Mouse (Mus musculus): ENCODE data around the gene Dennd4b. TPM values are rescaled to one million over a fixed set of nuclear protein-coding genes. Genes with fewer than 3 reads are reported as not detected.

Gene Dennd4b
- polyA plus RNA-seq, 1 experiment, result 163 TPM

- peaks cover 2% of the 10 kb centered on the region; the same call in 1 of the 2 replicates for H3K4me1 ChIP-seq (replicated peaks; ENCODE audit: control insufficient read depth, insufficient read depth, low read length)
- TF ChIP-seq POLR2A (IDR thresholded peaks at IDR 0.05; ENCODE audit: control insufficient read depth, extremely low read depth, insufficient read depth, low read length, poor library complexity) (no peak), CTCF (IDR thresholded peaks at IDR 0.05; ENCODE audit: borderline replicate concordance, control insufficient read depth, extremely low read depth, insufficient read depth, low read length, poor library complexity) (no peak)
- no peak for DNase-seq
- no peaks in the 10 kb centered on the region for H3K36me3 ChIP-seq (ENCODE audit: control insufficient read depth, insufficient read depth, low read length)
- H3K4me3 ChIP-seq (ENCODE audit: control insufficient read depth, insufficient read depth, low read length), result no peak overlapping the region
- no peaks in the 10 kb centered on the region for H3K27me3 ChIP-seq (ENCODE audit: control insufficient read depth, insufficient read depth, low read length)
- no peak overlapping the region for H3K27ac ChIP-seq (ENCODE audit: control insufficient read depth, insufficient read depth, low read length)
These were observed 44.6 kb downstream of the Dennd4b start for GRCm38 (mm10) chr3:90309589-90309988.

DNA sequence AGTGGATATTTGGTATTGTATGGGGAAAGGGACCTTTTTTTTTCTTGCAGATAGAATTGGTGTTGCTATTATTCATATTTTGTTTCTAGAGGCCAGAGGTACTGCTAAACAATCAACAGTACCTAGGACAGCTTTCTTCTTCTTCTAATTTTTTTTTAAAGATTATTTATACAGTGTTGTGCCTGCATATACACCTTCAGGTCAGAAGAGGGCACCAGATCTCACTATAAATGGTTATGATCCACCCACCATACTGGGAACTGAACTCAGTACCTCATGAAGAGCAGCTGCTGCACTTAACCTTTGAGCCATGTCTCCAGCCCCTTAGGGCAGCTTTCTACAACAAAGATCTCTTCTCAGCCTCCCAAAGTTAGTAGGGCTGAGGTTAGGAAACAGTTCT, 48.4 kb downstream of the Dennd4b start:
- no peaks in the 10 kb centered on the region for H3K4me1 ChIP-seq (replicated peaks; ENCODE audit: control insufficient read depth, insufficient read depth, low read length)
- H3K4me3 ChIP-seq (ENCODE audit: control insufficient read depth, insufficient read depth, low read length), result no peak overlapping the region
- H3K27me3 ChIP-seq (ENCODE audit: control insufficient read depth, insufficient read depth, low read length), result no peaks in the 10 kb centered on the region
- no peak overlapping the region for H3K27ac ChIP-seq (ENCODE audit: control insufficient read depth, insufficient read depth, low read length)
- no peak for DNase-seq
- TF ChIP-seq POLR2A (IDR thresholded peaks at IDR 0.05; ENCODE audit: control insufficient read depth, extremely low read depth, insufficient read depth, low read length, poor library complexity), result no peak
- H3K36me3 ChIP-seq (ENCODE audit: control insufficient read depth, insufficient read depth, low read length), result no peaks in the 10 kb centered on the region

- H3K36me3 ChIP-seq (ENCODE audit: control insufficient read depth, insufficient read depth, low read length), result no peaks in the 10 kb centered on the region
- no peak overlapping the region for H3K4me3 ChIP-seq (ENCODE audit: control insufficient read depth, insufficient read depth, low read length)
- H3K27me3 ChIP-seq (ENCODE audit: control insufficient read depth, insufficient read depth, low read length), result no peaks in the 10 kb centered on the region
- no peak overlapping the region for H3K27ac ChIP-seq (ENCODE audit: control insufficient read depth, insufficient read depth, low read length)
- H3K4me1 ChIP-seq (replicated peaks; ENCODE audit: control insufficient read depth, insufficient read depth, low read length), result no peaks in the 10 kb centered on the region
- TF ChIP-seq POLR2A (IDR thresholded peaks at IDR 0.05; ENCODE audit: control insufficient read depth, extremely low read depth, insufficient read depth, low read length, poor library complexity) (no peak), CTCF (IDR thresholded peaks at IDR 0.05; ENCODE audit: borderline replicate concordance, control insufficient read depth, extremely low read depth, insufficient read depth, low read length, poor library complexity) (no peak)
- no peak for DNase-seq
These were observed 49.3 kb downstream of the Dennd4b start for GRCm38 (mm10) chr3:90314241-90314640.

DNA sequence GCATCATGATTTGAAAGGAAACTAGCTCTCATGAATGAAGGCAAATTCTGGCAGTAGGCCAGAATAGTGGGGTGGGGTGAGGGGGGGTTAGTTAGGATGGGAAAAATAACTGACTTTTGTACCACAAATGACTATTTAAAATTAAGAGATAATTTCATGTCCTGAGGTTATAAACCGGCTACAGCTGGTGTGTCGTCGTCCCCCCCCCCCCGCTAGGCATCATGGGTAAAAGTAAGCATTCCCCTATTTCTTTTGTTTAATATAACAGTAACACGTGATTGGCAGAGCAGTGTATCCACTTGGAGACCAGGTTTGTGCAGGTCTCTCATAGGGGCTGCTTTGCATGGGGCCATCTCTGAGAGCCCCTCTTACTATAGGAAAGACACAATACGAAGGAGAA, 57.3 kb downstream of the Dennd4b start:
- Histone ChIP-seq H3K4me1 (replicated peaks; ENCODE audit: control insufficient read depth, insufficient read depth, low read length) (peaks cover 2% of the 10 kb centered on the region), H3K27ac (ENCODE audit: control insufficient read depth, insufficient read depth, low read length) (no peak overlapping the region), H3K36me3 (ENCODE audit: control insufficient read depth, insufficient read depth, low read length) (no peaks in the 10 kb centered on the region), H3K27me3 (ENCODE audit: control insufficient read depth, insufficient read depth, low read length) (no peaks in the 10 kb centered on the region), H3K4me3 (ENCODE audit: control insufficient read depth, insufficient read depth, low read length) (no peak overlapping the region)
- TF ChIP-seq POLR2A (IDR thresholded peaks at IDR 0.05; ENCODE audit: control insufficient read depth, extremely low read depth, insufficient read depth, low read length, poor library complexity) (no peak), CTCF (IDR thresholded peaks at IDR 0.05; ENCODE audit: borderline replicate concordance, control insufficient read depth, extremely low read depth, insufficient read depth, low read length, poor library complexity) (no peak)
- WGBS, result 26% methylated on average over 6 of the region's 6 CpGs
- no peak for DNase-seq

GRCm38 (mm10) chr3:90323119-90323518, 58.1 kb downstream of the Dennd4b start:
- no peak overlapping the region for H3K4me3 ChIP-seq (ENCODE audit: control insufficient read depth, insufficient read depth, low read length)
- peak; percentile 33 for DNase-seq
- H3K27me3 ChIP-seq (ENCODE audit: control insufficient read depth, insufficient read depth, low read length), result no peaks in the 10 kb centered on the region
- peaks cover 2% of the 10 kb centered on the region for H3K4me1 ChIP-seq (replicated peaks; ENCODE audit: control insufficient read depth, insufficient read depth, low read length)
- no peaks in the 10 kb centered on the region for H3K36me3 ChIP-seq (ENCODE audit: control insufficient read depth, insufficient read depth, low read length)
- TF ChIP-seq POLR2A (IDR thresholded peaks at IDR 0.05; ENCODE audit: control insufficient read depth, extremely low read depth, insufficient read depth, low read length, poor library complexity) (no peak), CTCF (IDR thresholded peaks at IDR 0.05; ENCODE audit: borderline replicate concordance, control insufficient read depth, extremely low read depth, insufficient read depth, low read length, poor library complexity) (no peak)
- 36% methylated on average over 5 of the region's 5 CpGs for WGBS
- no peak overlapping the region for H3K27ac ChIP-seq (ENCODE audit: control insufficient read depth, insufficient read depth, low read length)

Other genes with a start within 250 kb of the Dennd4b start
- gene 4933434E20Rik, start 213.5 kb upstream of the Dennd4b start, polyA plus RNA-seq (2012; rRNA removed), result 45.9 and 59.7 TPM in 2 replicates
- gene Ubap2l, start 212.6 kb upstream of the Dennd4b start, polyA plus RNA-seq (2012; rRNA removed), result 199 and 208 TPM in 2 replicates
- 252 and 262 TPM in 2 replicates for gene Tpm3, start 192.5 kb upstream of the Dennd4b start, polyA plus RNA-seq (2012; rRNA removed)
- 1.5 and 1.6 TPM in 2 replicates for gene Nup210l, start 161.1 kb upstream of the Dennd4b start, polyA plus RNA-seq (2012; rRNA removed)
- gene Rps27, start 51.5 kb upstream of the Dennd4b start, polyA plus RNA-seq (2012; rRNA removed), result 1,542 and 2,177 TPM in 2 replicates
- 1.4 and 1.5 TPM in 2 replicates for gene Rab13, start 51.5 kb upstream of the Dennd4b start, polyA plus RNA-seq (2012; rRNA removed)
- 84.4 and 91.7 TPM in 2 replicates for gene Jtb, start 33.6 kb upstream of the Dennd4b start, polyA plus RNA-seq (2012; rRNA removed)
- 0.94 and 1.3 TPM in 2 replicates for gene Creb3l4, start 21.7 kb upstream of the Dennd4b start, polyA plus RNA-seq (2012; rRNA removed)
- gene Slc39a1, start 17.0 kb upstream of the Dennd4b start, polyA plus RNA-seq (2012; rRNA removed), result 68.5 and 69.2 TPM in 2 replicates
- gene Crtc2, start 11.0 kb upstream of the Dennd4b start, polyA plus RNA-seq (2012; rRNA removed), result 151 and 161 TPM in 2 replicates
- 69.8 and 77.6 TPM in 2 replicates for gene Gatad2b, start 28.0 kb downstream of the Dennd4b start, polyA plus RNA-seq (2012; rRNA removed)
- 15.0 and 21.2 TPM in 2 replicates for gene Slc27a3, start 124.8 kb downstream of the Dennd4b start, polyA plus RNA-seq (2012; rRNA removed)
- 46.2 and 47.4 TPM in 2 replicates for gene Ints3, start 168.4 kb downstream of the Dennd4b start, polyA plus RNA-seq (2012; rRNA removed)
- gene Npr1, start 200.7 kb downstream of the Dennd4b start, polyA plus RNA-seq (2012; rRNA removed), result 9.2 and 11.4 TPM in 2 replicates
- gene Ilf2, start 210.9 kb downstream of the Dennd4b start, polyA plus RNA-seq (2012; rRNA removed), result 50.1 and 50.8 TPM in 2 replicates
- gene Snapin, start 225.8 kb downstream of the Dennd4b start, polyA plus RNA-seq (2012; rRNA removed), result 20.8 and 27.8 TPM in 2 replicates
- 91.0 and 94.5 TPM in 2 replicates for gene Chtop, start 244.3 kb downstream of the Dennd4b start, polyA plus RNA-seq (2012; rRNA removed)
- 54.7 and 122 TPM in 2 replicates for gene S100a1, start 249.2 kb downstream of the Dennd4b start, polyA plus RNA-seq (2012; rRNA removed)
- 59.1 and 83.0 TPM in 2 replicates for gene S100a13, start 249.2 kb downstream of the Dennd4b start, polyA plus RNA-seq (2012; rRNA removed)